Mouse (Mus musculus) heart, postnatal 0 days (tissue): ENCODE results near the gene Suds3.

Source experiments
- CTCF ChIP-seq: IDR thresholded peaks from 2 replicates; pipeline ENCODE4 v1.5.1; 2016; ENCODE audit warnings: antibody characterized with exemption, control low read depth, low read depth
- EP300 ChIP-seq: IDR thresholded peaks from 2 replicates; pipeline ENCODE4 v1.6.1; 2016; ENCODE audit warnings: antibody characterized with exemption, low read depth

GRCm38 (mm10) chr5:117147187-117148095, 31.5 kb upstream of the Suds3 start:
- TF ChIP-seq CTCF (no peak), EP300 (no peak)
